Mouse (Mus musculus) pancreas, adult 10 weeks (tissue): ENCODE results near the gene Gm20806. TPM values are rescaled to one million over a fixed set of nuclear protein-coding genes. Genes with fewer than 3 reads are reported as not detected.

Experiments used
- polyA plus RNA-seq: library from polyadenylated mRNA; stranded (reverse); fragments of 350-450 nt; fragmentation: Illumina TruSeq; extraction: RNeasy Lipid Tissue Mini Kit (QIAGEN cat#74804); gene quantifications from one replicate; pipeline ENCODE4 v1.2.3, GENCODE M21; 2015; ENCODE audit warnings: low read depth, low replicate concordance; ENCODE audit not compliant: insufficient read depth

Gm20806 gene
- polyA plus RNA-seq: not detected

DNA sequence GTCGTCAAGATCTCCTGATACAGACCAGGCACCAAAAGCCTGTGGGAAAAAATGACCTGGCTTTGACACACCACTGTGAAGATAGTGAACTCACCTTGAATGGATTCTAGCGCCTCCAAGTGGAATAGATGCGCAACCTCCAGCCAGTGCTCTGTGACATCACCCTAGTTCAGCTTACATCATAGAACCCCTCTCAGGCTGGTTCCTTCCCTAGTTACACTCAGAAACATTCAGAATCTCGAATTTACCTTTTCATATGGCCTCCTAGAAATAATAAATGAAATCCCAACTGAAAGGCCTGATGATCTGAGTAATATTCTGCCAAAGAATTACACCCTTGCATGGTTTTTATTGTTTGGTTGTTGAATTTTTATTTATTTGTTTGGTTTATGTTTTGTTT is at the start of gene Gm20806:
Gm20806 (minus strand) TSS at position 101 of the 400 bp plus-strand sequence.

